Mouse (Mus musculus) thymus, postnatal 36 days (tissue): Measurements from ENCODE around the gene Kif6.

Experiments used
- DNase-seq, 2 experiments: peaks; one replicate each; pipeline ENCODE4 v3.0.0; 2022; ENCODE audit warnings: mixed read lengths in 2 of 2

Gene Kif6

GRCm38 (mm10) chr17:49668296-49668695 lies 53.4 kb downstream of the Kif6 start:
- no peak for DNase-seq

DNA sequence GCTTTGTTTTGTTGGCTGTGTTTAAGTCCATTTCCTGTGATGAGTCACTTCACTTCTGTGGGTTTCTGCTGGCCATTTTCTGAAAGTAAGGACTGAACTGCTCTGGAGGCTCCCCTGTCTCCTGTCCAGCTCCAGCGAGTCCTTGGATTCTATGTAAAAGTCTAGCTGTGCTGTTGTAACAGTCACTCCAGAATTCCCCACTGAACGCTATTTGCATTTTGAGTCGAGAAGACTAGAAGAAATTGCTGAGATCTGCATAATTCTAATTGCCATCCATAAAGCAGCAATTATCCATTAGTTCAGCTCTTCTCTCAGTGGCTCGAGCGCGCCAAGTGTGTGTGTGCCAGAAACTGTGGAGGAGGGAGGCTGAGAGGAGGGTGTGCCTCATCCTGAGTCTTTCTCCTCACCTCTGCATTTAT lies 57.0 kb downstream of the Kif6 start:
- DNase-seq: no peak

DNA sequence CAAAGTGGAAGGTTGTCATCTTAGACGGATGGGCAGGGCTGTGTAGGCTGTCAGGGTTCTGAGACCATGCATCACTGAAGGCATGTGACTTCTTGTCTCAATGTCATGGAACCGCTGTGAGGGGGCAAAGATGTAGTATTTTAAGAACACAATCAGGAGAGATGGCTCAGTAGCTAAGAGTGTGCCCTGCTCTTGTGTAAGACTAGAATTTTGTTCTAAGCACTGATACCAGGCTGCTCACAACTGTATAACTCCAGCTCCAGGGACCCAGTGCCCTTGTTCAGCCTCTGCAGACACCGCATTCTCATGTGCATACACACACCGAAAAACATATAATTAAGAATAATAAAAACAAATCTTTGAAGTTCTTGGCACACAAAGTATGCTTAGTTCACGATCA lies 57.5 kb downstream of the Kif6 start:
- DNase-seq: no peak

GRCm38 (mm10) chr17:49675629-49676028 lies 60.7 kb downstream of the Kif6 start:
- DNase-seq: no peak

GRCm38 (mm10) chr17:49681410-49681809 lies 66.5 kb downstream of the Kif6 start:
- no peak for DNase-seq

DNA sequence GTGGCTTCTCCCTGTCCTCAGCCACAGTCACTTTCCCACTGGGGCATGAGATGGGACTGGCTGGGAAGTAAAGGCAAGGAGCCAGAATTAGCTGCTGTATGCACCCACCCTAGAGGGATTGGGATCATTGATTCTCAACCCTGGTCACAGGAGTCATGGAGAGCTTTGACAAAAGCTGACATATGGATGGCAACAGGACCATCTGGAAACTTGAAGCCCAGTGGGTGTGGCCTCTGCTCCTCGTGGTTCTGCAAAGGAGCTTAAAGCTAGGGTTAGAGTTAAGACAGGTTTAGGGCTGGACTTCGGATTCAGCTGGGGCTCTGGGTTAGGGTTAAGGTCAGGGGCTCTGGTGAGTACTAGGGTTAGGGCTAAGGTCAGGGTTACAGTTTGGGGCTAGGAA lies 69.2 kb downstream of the Kif6 start:
- no peak for DNase-seq

GRCm38 (mm10) chr17:49690607-49691454 lies 75.9 kb downstream of the Kif6 start:
- DNase-seq: no peak

GRCm38 (mm10) chr17:49691455-49691805 lies 76.5 kb downstream of the Kif6 start:
- DNase-seq: no peak

DNA sequence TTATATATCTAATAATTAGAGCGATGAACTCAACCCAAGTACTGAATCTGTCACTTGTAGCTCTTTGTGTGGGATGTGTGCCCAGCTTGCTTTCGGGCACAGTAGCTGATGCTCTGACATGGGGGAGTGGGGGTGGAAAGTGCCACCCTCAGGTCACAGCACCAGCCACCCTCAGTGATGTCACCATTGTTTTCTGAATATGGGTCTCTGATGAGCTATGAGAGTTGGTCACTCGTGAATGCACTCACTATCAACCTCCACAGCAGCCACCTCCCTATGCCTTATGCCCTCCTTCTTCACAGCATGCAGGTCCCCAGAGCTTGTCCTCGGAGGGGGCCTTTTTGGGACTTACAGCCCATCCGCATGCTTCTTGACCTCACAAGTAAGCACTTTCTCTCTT lies 78.3 kb downstream of the Kif6 start:
- DNase-seq: no peak

DNA sequence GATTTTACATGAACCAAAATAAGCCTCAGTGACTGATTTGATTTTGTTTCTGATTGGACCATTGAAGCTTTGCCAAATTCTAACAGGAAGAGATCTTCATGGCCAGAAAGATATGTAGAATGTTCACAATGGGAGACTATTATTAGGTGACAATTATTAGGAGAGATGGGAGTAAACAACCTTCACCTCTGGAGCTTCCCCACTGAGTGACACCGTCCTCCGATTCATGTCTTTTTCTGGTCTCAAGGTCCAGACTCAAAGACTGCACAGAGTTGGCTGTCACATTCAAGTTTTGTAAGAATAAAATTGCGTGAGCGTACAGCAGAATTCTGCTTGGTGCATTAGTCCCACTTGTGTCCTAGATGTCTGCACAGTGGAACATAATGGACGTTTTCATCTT lies 82.3 kb downstream of the Kif6 start:
- no peak for DNase-seq

- no peak for DNase-seq
Measured at GRCm38 (mm10) chr17:49703492-49704249, 88.7 kb downstream of the Kif6 start.

DNA sequence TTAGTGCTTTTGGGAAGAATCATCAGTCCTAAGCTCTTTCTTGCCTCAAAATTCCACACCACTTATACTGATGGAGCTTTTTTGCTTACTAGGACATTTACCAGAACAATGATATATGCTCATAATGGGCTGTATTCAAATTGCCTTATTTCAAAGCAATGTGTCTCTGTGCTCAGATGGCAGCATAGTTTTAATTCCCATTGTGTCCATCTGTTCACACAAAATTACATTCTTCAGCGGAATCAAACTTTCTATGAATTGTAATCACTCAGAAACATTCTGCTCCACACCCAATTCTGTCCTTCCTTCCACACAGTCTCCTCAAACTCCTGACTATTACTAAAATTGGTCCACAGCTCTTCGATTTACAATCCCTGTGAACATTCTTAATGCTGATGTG lies 94.3 kb downstream of the Kif6 start:
- no peak for DNase-seq

GRCm38 (mm10) chr17:49710101-49710630 lies 95.2 kb downstream of the Kif6 start:
- DNase-seq: no peak

DNA sequence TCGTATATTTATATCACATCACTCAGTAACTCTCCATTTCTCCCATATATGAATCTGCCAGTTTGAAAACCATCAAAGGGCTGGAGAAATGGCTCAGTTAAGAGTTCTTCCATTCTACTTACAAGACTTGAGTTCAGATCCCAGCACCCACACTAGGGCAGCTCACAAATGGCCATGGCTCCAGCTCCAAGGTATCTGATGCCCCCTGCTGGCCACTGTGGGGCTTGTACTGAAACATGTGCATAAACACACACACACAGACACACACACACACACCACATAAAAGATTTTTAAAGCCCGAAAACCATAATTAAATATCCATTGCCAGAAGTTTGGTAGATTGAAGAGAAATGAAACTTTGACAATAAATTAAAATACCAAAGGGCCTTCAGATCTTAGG lies 111.3 kb downstream of the Kif6 start:
- no peak for DNase-seq

DNA sequence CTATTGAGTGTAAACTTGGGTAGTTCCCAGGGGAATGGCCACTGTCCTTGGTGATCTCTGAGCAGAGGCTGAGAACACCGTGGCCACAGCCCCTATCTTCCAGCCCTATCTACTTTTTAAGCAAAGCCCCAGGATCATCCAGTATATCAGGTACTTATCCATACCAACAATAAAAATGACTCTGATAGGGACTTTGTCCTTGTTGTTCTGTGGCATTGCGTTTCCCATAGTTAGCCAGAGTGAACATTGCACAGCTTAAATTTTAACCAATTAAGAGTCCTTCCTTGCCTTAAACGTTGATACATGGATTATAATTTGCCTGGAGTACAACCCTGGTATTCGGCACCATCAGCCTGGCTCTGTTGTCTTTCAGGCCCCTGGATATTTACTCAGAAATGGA lies 112.0 kb downstream of the Kif6 start:
- no peak for DNase-seq

GRCm38 (mm10) chr17:49727428-49728045 lies 112.6 kb downstream of the Kif6 start:
- DNase-seq: no peak

- DNase-seq: no peak
Measured at GRCm38 (mm10) chr17:49729856-49730255, 114.9 kb downstream of the Kif6 start.

DNA sequence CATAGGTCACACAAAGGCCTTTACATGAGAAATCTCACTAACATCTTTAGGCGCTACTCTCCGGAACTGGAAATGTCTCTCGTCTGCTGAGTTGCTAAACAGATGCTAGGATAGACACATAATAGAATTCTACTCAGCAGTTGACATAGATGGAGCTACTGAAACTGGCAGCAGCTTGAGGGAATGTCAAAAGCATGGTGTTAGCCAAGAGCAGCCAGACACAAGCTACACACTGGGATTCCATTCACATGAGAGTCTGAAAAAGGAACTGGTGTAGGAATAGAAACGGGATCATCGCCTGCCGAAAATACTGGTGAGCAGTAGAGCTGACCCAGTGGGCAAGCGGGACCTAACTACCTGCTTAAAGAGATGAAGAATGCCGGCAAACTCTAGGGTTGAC lies 117.8 kb downstream of the Kif6 start:
- no peak for DNase-seq

- no peak for DNase-seq
Measured at GRCm38 (mm10) chr17:49734079-49734478, 119.1 kb downstream of the Kif6 start.

- DNase-seq: no peak
Measured at GRCm38 (mm10) chr17:49734776-49735175, 119.8 kb downstream of the Kif6 start.

- DNase-seq: no peak
Measured at GRCm38 (mm10) chr17:49736364-49736763, 121.4 kb downstream of the Kif6 start.

GRCm38 (mm10) chr17:49737217-49737774 lies 122.4 kb downstream of the Kif6 start:
- no peak for DNase-seq

GRCm38 (mm10) chr17:49738351-49738750 lies 123.4 kb downstream of the Kif6 start:
- no peak for DNase-seq
